Mouse (Mus musculus): Measurements from ENCODE around the gene Zbtb20. TPM values are rescaled to one million over a fixed set of nuclear protein-coding genes. Genes with fewer than 3 reads are reported as not detected.

The Zbtb20 gene
- total and polyA plus RNA-seq, 3 experiments = 31.1 to 199 (median 161) TPM

DNA sequence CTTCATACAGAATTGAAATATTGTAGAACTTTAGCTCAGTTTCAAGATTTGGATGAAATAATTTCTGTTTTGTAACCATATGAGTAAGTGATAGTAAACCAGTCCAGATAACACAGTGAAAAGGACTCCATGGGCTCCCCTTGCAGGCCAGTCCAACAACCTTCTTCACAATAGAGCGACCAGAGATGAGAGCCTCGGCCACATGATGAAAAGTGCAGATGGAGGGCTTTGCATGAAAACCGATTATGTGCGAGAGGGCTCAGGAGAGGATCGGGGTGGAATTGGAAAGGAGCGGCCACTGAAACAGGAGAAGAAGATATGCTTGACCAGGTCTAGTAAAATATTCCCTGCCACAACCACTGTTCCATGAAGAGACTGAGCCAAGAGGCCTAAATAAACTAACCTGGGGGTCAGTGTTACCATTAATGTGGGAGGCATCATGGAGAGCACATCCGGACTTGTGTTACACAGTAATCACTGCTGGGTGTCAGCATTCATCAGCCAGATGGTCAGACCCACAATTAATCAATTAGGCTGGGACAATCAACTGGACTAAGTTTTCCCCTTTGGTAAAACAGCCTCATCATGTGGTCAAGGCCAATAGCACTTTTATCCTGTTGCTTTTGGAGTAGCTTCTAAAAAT, 485.3 kb downstream of the Zbtb20 start:
- Histone ChIP-seq H3K79me2 (replicated peaks; ENCODE audit: control insufficient read depth, insufficient read depth, low read length) (no peaks in the 10 kb centered on the region), H3K27ac (peak overlapping the region; percentile 64; the same call in 1 of the 2 replicates), H3K27me3 (ENCODE audit: control insufficient read depth, insufficient read depth, low read length) (no peaks in the 10 kb centered on the region), H3K9ac (ENCODE audit: low read depth, low read length) (no peak overlapping the region), H3K36me3 (ENCODE audit: control insufficient read depth, insufficient read depth, low read length) (peaks cover 5% of the 10 kb centered on the region), H3K4me1 (ENCODE audit: control insufficient read depth, insufficient read depth, low read length) (peaks cover 8% of the 10 kb centered on the region), H3K4me3 (no peak overlapping the region)
- WGBS = 93% methylated on average over 7 of the region's 7 CpGs
- DNase-seq = no peak
- intact Hi-C loops (cut with DNase I) = loop anchor here (5.0 to 10.0 kb wide), 3 partner anchors 74 to 484 kb away; partner anchors contain the start of gene Zbtb20
- TF ChIP-seq CTCF (IDR thresholded peaks at IDR 0.05) = no peak
- no peak for TF ChIP-seq POLR2A (IDR thresholded peaks at IDR 0.05; ENCODE audit: insufficient read depth, low read depth, low read length)
- no peak for TF ChIP-seq EP300 (IDR thresholded peaks at IDR 0.05; ENCODE audit: insufficient read depth, low read depth, low read length)

GRCm38 (mm10) chr16:43362651-43363300, 487.1 kb downstream of the Zbtb20 start:
- Histone ChIP-seq H3K27me3 (ENCODE audit: control insufficient read depth, insufficient read depth, low read length) (no peaks in the 10 kb centered on the region), H3K4me1 (ENCODE audit: control insufficient read depth, insufficient read depth, low read length) (peaks cover 11% of the 10 kb centered on the region), H3K4me3 (peak overlapping the region; percentile 61), H3K9ac (ENCODE audit: low read depth, low read length) (peak overlapping the region; percentile 56), H3K79me2 (replicated peaks; ENCODE audit: control insufficient read depth, insufficient read depth, low read length) (no peaks in the 10 kb centered on the region), H3K36me3 (ENCODE audit: control insufficient read depth, insufficient read depth, low read length) (peaks cover 11% of the 10 kb centered on the region), H3K27ac (peak overlapping the region; percentile 96)
- TF ChIP-seq CTCF (IDR thresholded peaks at IDR 0.05) = no peak
- TF ChIP-seq EP300 (IDR thresholded peaks at IDR 0.05; ENCODE audit: insufficient read depth, low read depth, low read length) = peak; percentile 82; the same call in 1 of the 2 replicates
- peak; percentile 87 for TF ChIP-seq POLR2A (IDR thresholded peaks at IDR 0.05; ENCODE audit: insufficient read depth, low read depth, low read length)
- DNase-seq = peak; percentile 84 to 90
- intact Hi-C loops (cut with DNase I) = loop anchor here (1.0 to 10.0 kb wide), 7 partner anchors 27 to 485 kb away; partner anchors contain the start of gene Zbtb20
- WGBS = 14% methylated on average over 9 of the region's 9 CpGs

DNA sequence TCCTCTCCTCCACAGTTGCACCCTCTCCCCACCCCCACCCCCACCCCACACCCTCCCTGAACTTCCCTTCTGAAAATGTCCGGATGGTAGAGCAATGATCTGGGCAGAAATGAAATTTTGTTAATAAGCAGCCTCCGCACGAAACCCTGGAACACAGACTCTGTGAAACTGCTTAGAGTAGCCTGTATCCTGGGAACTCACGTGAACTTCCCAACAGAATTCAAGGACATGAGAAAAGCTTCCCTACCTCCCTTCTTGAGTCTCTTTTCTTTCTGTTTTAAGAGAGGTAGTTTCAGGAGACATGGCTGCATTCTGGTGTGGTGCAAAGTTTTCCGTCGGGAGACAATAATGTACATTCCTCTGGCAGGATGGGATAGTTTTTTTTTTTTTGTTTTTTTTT, 487.6 kb downstream of the Zbtb20 start:
- under 1% methylated on average over 6 of the region's 6 CpGs for WGBS
- TF ChIP-seq EP300 (IDR thresholded peaks at IDR 0.05; ENCODE audit: insufficient read depth, low read depth, low read length) (no peak), CTCF (IDR thresholded peaks at IDR 0.05) (no peak), POLR2A (IDR thresholded peaks at IDR 0.05; ENCODE audit: insufficient read depth, low read depth, low read length) (no peak)
- Histone ChIP-seq H3K4me3 (peak overlapping the region; percentile 61), H3K27me3 (ENCODE audit: control insufficient read depth, insufficient read depth, low read length) (no peaks in the 10 kb centered on the region), H3K36me3 (ENCODE audit: control insufficient read depth, insufficient read depth, low read length) (peaks cover 11% of the 10 kb centered on the region), H3K9ac (ENCODE audit: low read depth, low read length) (peak overlapping the region; percentile 56), H3K79me2 (replicated peaks; ENCODE audit: control insufficient read depth, insufficient read depth, low read length) (no peaks in the 10 kb centered on the region; the same call in 1 of the 2 replicates), H3K4me1 (ENCODE audit: control insufficient read depth, insufficient read depth, low read length) (peaks cover 13% of the 10 kb centered on the region), H3K27ac (peak overlapping the region; percentile 96)
- intact Hi-C loops (cut with DNase I) = loop anchor here (1.0 to 10.0 kb wide), 7 partner anchors 28 to 486 kb away; partner anchors contain the start of gene Zbtb20
- DNase-seq = no peak

DNA sequence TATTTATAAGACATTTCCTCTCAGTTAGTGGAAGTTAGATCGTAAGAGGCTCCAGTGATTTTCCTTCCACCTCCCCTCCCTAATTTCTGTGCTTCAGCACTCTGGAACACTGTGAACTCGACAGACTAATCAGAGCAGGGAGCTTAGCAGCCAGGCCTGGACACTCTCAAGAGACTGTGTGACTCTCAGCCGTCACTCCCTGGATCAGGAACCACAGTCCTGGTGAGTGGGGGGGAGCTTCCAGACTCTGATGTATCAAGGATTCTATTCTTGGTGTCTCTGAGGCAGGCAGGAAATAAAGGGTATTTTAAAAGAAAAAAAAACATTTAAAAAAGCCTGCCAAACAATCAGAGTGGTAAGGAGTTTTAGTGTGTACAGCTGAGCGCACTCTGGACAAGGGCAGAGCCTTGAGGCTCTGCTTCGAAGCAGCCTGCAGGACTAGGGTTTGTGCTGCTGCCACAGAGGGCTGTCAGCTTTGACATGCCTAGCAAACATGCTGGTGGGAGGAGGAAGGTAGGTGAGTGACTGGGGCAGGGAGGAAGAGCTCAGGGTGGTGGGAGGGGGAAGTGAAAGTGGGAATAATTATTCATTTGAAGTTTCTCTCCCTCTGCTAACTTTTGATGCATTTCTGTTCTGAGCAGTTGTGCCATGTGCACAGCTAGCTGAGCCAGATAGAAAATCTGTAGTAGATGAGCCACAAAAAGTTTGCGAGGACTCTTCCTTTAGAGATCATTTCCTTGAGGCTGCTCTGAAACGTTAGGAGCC, 488.3 kb downstream of the Zbtb20 start:
- Histone ChIP-seq H3K4me1 (ENCODE audit: control insufficient read depth, insufficient read depth, low read length) (peaks cover 15% of the 10 kb centered on the region), H3K27me3 (ENCODE audit: control insufficient read depth, insufficient read depth, low read length) (no peaks in the 10 kb centered on the region), H3K79me2 (replicated peaks; ENCODE audit: control insufficient read depth, insufficient read depth, low read length) (no peaks in the 10 kb centered on the region; the same call in 1 of the 2 replicates), H3K4me3 (peak overlapping the region; percentile 61), H3K27ac (peak overlapping the region; percentile 96), H3K36me3 (ENCODE audit: control insufficient read depth, insufficient read depth, low read length) (peaks cover 11% of the 10 kb centered on the region), H3K9ac (ENCODE audit: low read depth, low read length) (peak overlapping the region; percentile 58)
- WGBS = under 1% methylated on average over 7 of the region's 7 CpGs
- peak; percentile 79 to 87 for DNase-seq
- TF ChIP-seq POLR2A (IDR thresholded peaks at IDR 0.05; ENCODE audit: insufficient read depth, low read depth, low read length) (peak; percentile 78), CTCF (IDR thresholded peaks at IDR 0.05) (no peak), EP300 (IDR thresholded peaks at IDR 0.05; ENCODE audit: insufficient read depth, low read depth, low read length) (peak; percentile 96)
- intact Hi-C loops (cut with DNase I) = loop anchor here (1.0 to 10.0 kb wide), 7 partner anchors 29 to 487 kb away; partner anchors contain the start of gene Zbtb20

DNA sequence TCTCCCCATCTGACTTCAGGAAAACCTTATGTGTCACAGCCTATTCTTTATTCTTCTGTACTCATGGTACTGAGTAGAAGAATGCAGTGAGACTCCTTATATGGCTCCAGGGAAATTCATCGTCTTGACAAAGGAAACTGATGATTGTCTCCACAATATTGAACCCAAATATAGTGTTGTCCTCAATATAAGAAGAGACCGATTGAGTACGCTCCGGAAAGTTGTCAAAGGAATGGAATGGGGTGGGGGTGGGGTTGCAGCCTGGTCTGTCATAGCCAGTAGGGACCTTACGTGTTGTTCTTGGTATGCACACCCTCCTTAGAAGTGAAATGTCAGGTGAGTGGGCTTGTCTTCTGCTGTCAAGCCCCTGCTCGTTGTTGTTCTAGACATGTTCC, 488.8 kb downstream of the Zbtb20 start:
- Histone ChIP-seq H3K36me3 (ENCODE audit: control insufficient read depth, insufficient read depth, low read length) (peaks cover 10% of the 10 kb centered on the region), H3K4me3 (peak overlapping the region; percentile 61), H3K79me2 (replicated peaks; ENCODE audit: control insufficient read depth, insufficient read depth, low read length) (no peaks in the 10 kb centered on the region; the same call in 1 of the 2 replicates), H3K27ac (peak overlapping the region; percentile 96), H3K9ac (ENCODE audit: low read depth, low read length) (peak overlapping the region; percentile 58), H3K4me1 (ENCODE audit: control insufficient read depth, insufficient read depth, low read length) (peaks cover 14% of the 10 kb centered on the region), H3K27me3 (ENCODE audit: control insufficient read depth, insufficient read depth, low read length) (no peaks in the 10 kb centered on the region)
- intact Hi-C loops (cut with DNase I) = loop anchor here (5.0 to 10.0 kb wide), 3 partner anchors 70 to 487 kb away; partner anchors contain the start of gene Zbtb20
- TF ChIP-seq POLR2A (IDR thresholded peaks at IDR 0.05; ENCODE audit: insufficient read depth, low read depth, low read length) = no peak
- no peak for TF ChIP-seq CTCF (IDR thresholded peaks at IDR 0.05)
- TF ChIP-seq EP300 (IDR thresholded peaks at IDR 0.05; ENCODE audit: insufficient read depth, low read depth, low read length) = no peak
- no peak for DNase-seq
- WGBS = 11% methylated on average over 6 of the region's 6 CpGs

Data from heart, adult 2 months (tissue).